12 mouse cellular contexts compared by ENCODE assay signal in the genomic region with DNA sequence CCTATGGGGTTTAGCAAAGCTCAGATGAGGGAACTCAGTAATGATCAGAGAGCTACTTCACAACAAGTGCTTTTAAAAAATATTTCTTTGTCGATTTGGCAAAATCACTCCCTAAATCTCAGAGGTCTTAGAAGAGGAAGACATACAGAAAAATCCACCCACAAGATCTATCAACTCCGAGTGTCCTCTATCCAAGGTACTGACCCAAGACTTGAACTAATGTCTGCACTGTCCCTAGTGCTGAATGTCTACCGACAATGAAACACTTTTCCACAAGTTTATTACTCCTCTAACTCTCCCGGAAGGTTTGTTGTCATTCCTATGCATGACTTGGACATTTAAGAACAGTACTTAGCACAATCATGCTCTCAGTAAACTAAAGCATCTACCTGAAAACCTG. TPM values are rescaled to one million over a fixed set of nuclear protein-coding genes. Genes with fewer than 3 reads are reported as not detected.
"Had no signal": no experiment of that assay in that cellular context is flagged by ENCODE, and none has a peak within 500 bp of the region (broad histone marks: within the 10 kb centered on the region; RNA-seq: fewer than 3 reads in every experiment).

No protein-coding gene starts in this region.

- H3K9ac ChIP-seq: limb, embryonic 15.5 days; liver, embryonic 12.5 days; lung, embryonic 15.5 days; midbrain, embryonic 12.5 days; neural tube, embryonic 15.5 days had no signal

- H3K27me3 ChIP-seq: limb, embryonic 15.5 days; liver, embryonic 12.5 days; lung, embryonic 15.5 days; midbrain, embryonic 12.5 days; neural tube, embryonic 15.5 days had no signal

- H3K4me1 ChIP-seq: limb, embryonic 15.5 days; liver, embryonic 12.5 days; lung, embryonic 15.5 days; midbrain, embryonic 12.5 days; neural tube, embryonic 15.5 days had no signal

- H3K27ac ChIP-seq: limb, embryonic 15.5 days; liver, embryonic 12.5 days; lung, embryonic 15.5 days; midbrain, embryonic 12.5 days; neural tube, embryonic 15.5 days; stomach, postnatal 0 days had no signal

- H3K4me3 ChIP-seq: limb, embryonic 15.5 days; liver, embryonic 12.5 days; lung, embryonic 15.5 days; midbrain, embryonic 12.5 days; neural tube, embryonic 15.5 days had no signal

- H3K4me2 ChIP-seq: limb, embryonic 15.5 days; liver, embryonic 12.5 days; lung, embryonic 15.5 days; midbrain, embryonic 12.5 days; neural tube, embryonic 15.5 days had no signal

- H3K9me3 ChIP-seq: limb, embryonic 15.5 days; liver, embryonic 12.5 days; lung, embryonic 15.5 days; midbrain, embryonic 12.5 days; neural tube, embryonic 15.5 days had no signal

- H3K36me3 ChIP-seq: limb, embryonic 15.5 days; liver, embryonic 12.5 days; lung, embryonic 15.5 days; midbrain, embryonic 12.5 days; neural tube, embryonic 15.5 days had no signal

- ATAC-seq: liver, embryonic 12.5 days had no signal

- DNase-seq: kidney, adult 9 months; kidney, postnatal 10 days; left cerebral cortex, postnatal 4 days; right cerebral cortex, adult 18-20 months; thymus, postnatal 4 days had no signal

RNA-seq across cellular contexts. Expression of gene Chrm2, which starts 9.9 kb away (rescaled TPM):
- total RNA-seq: megakaryocyte-erythroid progenitor cell, adult 5-6 weeks had no signal
